Mouse (Mus musculus): ENCODE data around the gene Baat. TPM values are rescaled to one million over a fixed set of nuclear protein-coding genes. Genes with fewer than 3 reads are reported as not detected.
"Not testable (repeated sequence)": the region's sequence is repeated elsewhere in the genome, so short reads cannot be mapped to it uniquely, and the experiment has no call there.

Gene Baat
- polyA plus RNA-seq (2012; rRNA removed), result not detected in 2 replicates

GRCm38 (mm10) chr4:49506386-49506785 lies at the start of gene Baat:
TSS of gene Baat (minus strand) at chr4:49506557.
- no peak for DNase-seq (ENCODE audit: low read depth)

GRCm38 (mm10) chr4:49553380-49553779 lies 47.0 kb upstream of the Baat start:
- no peak for DNase-seq (ENCODE audit: low read depth)

- DNase-seq (ENCODE audit: low read depth), result no peak
These were observed 43.0 kb upstream of the Baat start, which contains the start of gene Aldob for GRCm38 (mm10) chr4:49549383-49549782. TSS of gene Aldob (minus strand) at chr4:49549546.

- no peak for DNase-seq (ENCODE audit: low read depth)
These were observed 41.3 kb upstream of the Baat start for GRCm38 (mm10) chr4:49547544-49548219.

- no peak for DNase-seq (ENCODE audit: low read depth)
These were observed 40.7 kb upstream of the Baat start for GRCm38 (mm10) chr4:49546873-49547543.

- DNase-seq (ENCODE audit: low read depth), result no peak
These were observed 39.7 kb upstream of the Baat start for GRCm38 (mm10) chr4:49546026-49546425.

- no peak for DNase-seq (ENCODE audit: low read depth)
These were observed 34.6 kb upstream of the Baat start for GRCm38 (mm10) chr4:49540966-49541365.

GRCm38 (mm10) chr4:49539665-49540064 lies 33.3 kb upstream of the Baat start:
- DNase-seq (ENCODE audit: low read depth), result no peak

- no peak for DNase-seq (ENCODE audit: low read depth)
These were observed 30.3 kb upstream of the Baat start for GRCm38 (mm10) chr4:49536671-49537070.

GRCm38 (mm10) chr4:49535675-49536294 lies 29.4 kb upstream of the Baat start:
- DNase-seq (ENCODE audit: low read depth), result no peak

- DNase-seq (ENCODE audit: low read depth), result no peak
These were observed 28.7 kb upstream of the Baat start for GRCm38 (mm10) chr4:49535036-49535435.

GRCm38 (mm10) chr4:49522576-49522975 lies 16.2 kb upstream of the Baat start:
- no peak for DNase-seq (ENCODE audit: low read depth)

GRCm38 (mm10) chr4:49521346-49521745 lies 15.0 kb upstream of the Baat start:
- no peak for DNase-seq (ENCODE audit: low read depth)

- peak; percentile 79 for DNase-seq (ENCODE audit: low read depth)
These were observed 14.4 kb upstream of the Baat start, which contains the start of the genes Mrpl50 and Zfp189 for GRCm38 (mm10) chr4:49520572-49521340. TSS of gene Mrpl50 (minus strand) at chr4:49521093. TSS of gene Zfp189 (plus strand) at chr4:49521176.

GRCm38 (mm10) chr4:49519476-49519875 lies 13.1 kb upstream of the Baat start:
- DNase-seq (ENCODE audit: low read depth), result no peak

GRCm38 (mm10) chr4:49514441-49514840 lies 8.1 kb upstream of the Baat start:
- no peak for DNase-seq (ENCODE audit: low read depth)

- DNase-seq (ENCODE audit: low read depth), result no peak
These were observed 6.3 kb upstream of the Baat start for GRCm38 (mm10) chr4:49512636-49513035.

- DNase-seq (ENCODE audit: low read depth), result not testable (repeated sequence)
These were observed 4.0 kb upstream of the Baat start for GRCm38 (mm10) chr4:49510236-49510835.

GRCm38 (mm10) chr4:49509183-49509582 lies 2.8 kb upstream of the Baat start:
- no peak for DNase-seq (ENCODE audit: low read depth)

- no peak for DNase-seq (ENCODE audit: low read depth)
These were observed 2.8 kb downstream of the Baat start for GRCm38 (mm10) chr4:49503563-49503962.

GRCm38 (mm10) chr4:49485934-49486650 lies 20.3 kb downstream of the Baat start:
- DNase-seq (ENCODE audit: low read depth), result not testable (repeated sequence)
